Mouse (Mus musculus): Measurements from ENCODE around the gene Mapt.

DNA sequence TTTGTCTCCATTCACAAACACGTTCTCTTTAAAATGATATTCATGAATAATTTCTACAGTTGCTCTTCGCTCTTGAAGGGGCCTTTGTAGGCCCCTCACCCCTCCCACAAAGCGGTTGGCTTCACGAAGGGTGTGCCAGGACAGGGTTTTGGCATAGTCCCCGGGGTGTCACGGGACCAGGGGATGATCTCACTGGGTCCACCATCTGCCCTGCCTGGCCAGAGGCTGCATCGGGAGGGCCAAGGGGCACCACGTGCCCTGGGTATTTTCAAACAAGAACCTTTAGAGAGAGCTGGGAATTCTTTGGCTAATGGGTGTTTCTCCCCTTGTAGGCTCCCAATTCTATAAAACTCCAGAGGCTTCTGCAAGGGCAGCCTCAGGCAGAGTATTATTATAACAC lies 41.2 kb downstream of the Mapt start:
- no peak for TF ChIP-seq POLR2A (IDR thresholded peaks at IDR 0.05; ENCODE audit: low read depth, low read length)
- TF ChIP-seq CTCF (conservative IDR thresholded peaks at IDR 0.05; ENCODE audit: insufficient read depth, insufficient read length, low read depth, low read length), result no peak
